Mouse (Mus musculus): ENCODE data around the gene Gm3383.
"Not testable (repeated sequence)": the region's sequence is repeated elsewhere in the genome, so short reads cannot be mapped to it uniquely, and the experiment has no call there.

- not testable (repeated sequence) for TF ChIP-seq CTCF, POLR2A (IDR thresholded peaks at IDR 0.05; ENCODE audit: extremely low read depth, insufficient read depth, low read length)
Measured at GRCm38 (mm10) chr14:5807882-5808281, at the start of gene Gm3383.

Measured in cortical plate, adult 2 months (tissue).